Mouse (Mus musculus): ENCODE measurements around the gene Filip1l. TPM values are rescaled to one million over a fixed set of nuclear protein-coding genes. Genes with fewer than 3 reads are reported as not detected.

Filip1l gene
- polyA plus RNA-seq, 1 experiment from 2014 or later = 13.0 TPM

DNA sequence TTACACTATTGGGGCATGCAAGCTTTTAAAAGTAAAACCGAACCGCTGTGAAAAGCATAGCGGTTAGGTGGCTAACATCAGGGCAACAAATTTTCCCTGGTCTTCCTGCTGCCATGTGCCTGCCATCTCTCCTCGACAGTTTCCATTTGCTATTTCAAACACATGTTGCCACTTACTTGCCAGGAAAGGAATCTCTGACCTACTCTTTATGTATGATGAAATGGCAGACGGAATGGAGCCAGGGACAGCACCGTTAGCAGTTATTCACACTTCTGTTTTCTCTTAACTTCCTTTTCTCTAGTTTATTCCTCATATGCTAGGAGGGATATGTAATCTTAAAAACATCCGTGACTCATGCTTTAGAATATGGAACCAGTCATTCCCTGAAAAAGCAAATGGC lies 183.6 kb downstream of the Filip1l start:
- no peak overlapping the region for H3K4me2 ChIP-seq (ENCODE audit: low read depth)
- DNase-seq (ENCODE audit: low spot score) (no peak), ATAC-seq (ENCODE audit: insufficient read depth, low FRiP score, low TSS enrichment) (no peak)
- H3K27me3 ChIP-seq (ENCODE audit: control insufficient read depth, insufficient read depth, low read length) = no peaks in the 10 kb centered on the region
- no peaks in the 10 kb centered on the region for H3K9me3 ChIP-seq (ENCODE audit: control insufficient read depth, low read length)
- no peak overlapping the region for H3K27ac ChIP-seq (ENCODE audit: low read depth, low read length)
- H3K9ac ChIP-seq (ENCODE audit: low read length) = no peak overlapping the region
- no peaks in the 10 kb centered on the region for H3K4me1 ChIP-seq (ENCODE audit: control insufficient read depth, insufficient read depth, low read length)
- no peaks in the 10 kb centered on the region for H3K36me3 ChIP-seq (ENCODE audit: control insufficient read depth, insufficient read depth, low read length)
- no peak overlapping the region for H3K4me3 ChIP-seq (ENCODE audit: low read depth, low read length)
- 84% methylated on average over 7 of the region's 7 CpGs for WGBS

DNA sequence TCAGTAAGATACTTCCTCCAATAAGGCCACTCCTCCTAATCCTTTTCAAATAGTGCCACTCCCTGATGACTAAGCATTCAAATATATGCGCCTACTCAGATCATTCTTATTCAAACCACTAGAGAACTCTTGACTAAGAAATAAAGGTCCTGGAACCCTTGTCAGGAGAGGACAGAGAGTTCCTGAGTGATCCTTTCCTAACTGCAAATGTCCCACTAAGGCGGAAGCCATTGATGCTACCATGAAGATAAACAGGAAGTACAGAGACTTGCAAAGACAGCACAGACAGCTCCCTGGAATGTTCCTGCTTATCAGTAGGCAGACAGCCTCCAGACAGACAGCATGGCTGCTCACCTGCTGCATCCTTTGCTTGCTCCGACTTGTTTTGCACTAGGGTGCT lies 190.3 kb downstream of the Filip1l start:
- 94% methylated on average over 3 of the region's 3 CpGs for WGBS

DNA sequence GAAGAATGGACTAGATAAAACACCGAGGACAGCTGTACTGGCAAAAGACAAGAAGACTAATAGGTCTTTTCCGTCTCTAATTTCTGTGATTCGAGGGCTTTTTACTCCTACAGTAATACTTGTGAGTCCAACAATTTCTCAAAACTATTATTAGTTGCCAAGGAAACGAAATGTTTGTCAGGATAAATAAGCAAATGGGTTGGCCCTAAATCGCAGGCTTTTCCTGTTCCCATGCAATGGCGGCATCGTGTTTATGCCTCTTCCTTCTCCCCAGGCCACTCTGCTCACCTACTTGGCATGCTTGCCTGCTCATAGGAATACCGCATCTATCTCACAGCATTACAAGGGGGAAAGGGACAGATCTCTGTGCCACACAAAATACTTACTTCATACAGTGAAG lies 191.5 kb downstream of the Filip1l start:
- H3K27me3 ChIP-seq (ENCODE audit: control insufficient read depth, insufficient read depth, low read length) = no peaks in the 10 kb centered on the region
- H3K4me3 ChIP-seq (ENCODE audit: low read depth, low read length) = no peak overlapping the region
- DNase-seq (ENCODE audit: low spot score) (no peak), ATAC-seq (ENCODE audit: insufficient read depth, low FRiP score, low TSS enrichment) (no peak)
- no peak overlapping the region for H3K9ac ChIP-seq (ENCODE audit: low read length)
- no peaks in the 10 kb centered on the region for H3K36me3 ChIP-seq (ENCODE audit: control insufficient read depth, insufficient read depth, low read length)
- no peak overlapping the region for H3K4me2 ChIP-seq (ENCODE audit: low read depth)
- no peaks in the 10 kb centered on the region for H3K9me3 ChIP-seq (ENCODE audit: control insufficient read depth, low read length)
- no peak overlapping the region for H3K27ac ChIP-seq (ENCODE audit: low read depth, low read length)
- WGBS = 85% methylated on average over 8 of the region's 8 CpGs
- H3K4me1 ChIP-seq (ENCODE audit: control insufficient read depth, insufficient read depth, low read length) = no peaks in the 10 kb centered on the region

More for the DNA sequence above, 190.3 kb downstream of the Filip1l start:
- Histone ChIP-seq H3K27ac (ENCODE audit: low read depth, low read length) (no peak overlapping the region), H3K4me2 (ENCODE audit: low read depth) (no peak overlapping the region), H3K4me1 (ENCODE audit: control insufficient read depth, insufficient read depth, low read length) (no peaks in the 10 kb centered on the region), H3K9me3 (ENCODE audit: control insufficient read depth, low read length) (no peaks in the 10 kb centered on the region), H3K27me3 (ENCODE audit: control insufficient read depth, insufficient read depth, low read length) (no peaks in the 10 kb centered on the region), H3K36me3 (ENCODE audit: control insufficient read depth, insufficient read depth, low read length) (no peaks in the 10 kb centered on the region), H3K9ac (ENCODE audit: low read length) (no peak overlapping the region), H3K4me3 (ENCODE audit: low read depth, low read length) (no peak overlapping the region)
- DNase-seq (ENCODE audit: low spot score) (no peak), ATAC-seq (ENCODE audit: insufficient read depth, low FRiP score, low TSS enrichment) (no peak)

DNA sequence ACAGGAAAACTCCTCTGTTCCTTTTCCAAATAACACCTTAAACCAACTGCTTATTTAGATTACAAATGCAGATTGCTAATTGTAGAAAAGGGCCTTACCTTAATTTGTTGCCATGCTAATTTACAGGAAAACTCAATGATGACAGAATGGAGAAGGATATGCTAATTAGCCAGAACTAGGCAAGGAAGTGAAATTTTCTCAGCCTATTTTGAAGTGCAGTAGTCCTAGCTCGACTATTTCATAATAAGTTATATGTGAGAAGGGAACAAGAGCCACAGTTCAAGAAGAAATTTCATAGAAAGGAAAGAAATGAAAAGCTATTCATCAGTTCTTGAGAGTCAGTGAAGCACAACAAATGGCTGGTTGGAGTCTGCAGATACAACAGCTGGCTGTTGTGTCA lies 193.5 kb downstream of the Filip1l start:
- H3K4me1 ChIP-seq (ENCODE audit: control insufficient read depth, insufficient read depth, low read length) = no peaks in the 10 kb centered on the region
- no peak for DNase-seq (ENCODE audit: low spot score)
- no peaks in the 10 kb centered on the region for H3K36me3 ChIP-seq (ENCODE audit: control insufficient read depth, insufficient read depth, low read length)
- no peak overlapping the region for H3K4me3 ChIP-seq (ENCODE audit: low read depth, low read length)
- no peak overlapping the region for H3K4me2 ChIP-seq (ENCODE audit: low read depth)
- H3K9me3 ChIP-seq (ENCODE audit: control insufficient read depth, low read length) = no peaks in the 10 kb centered on the region
- no peaks in the 10 kb centered on the region for H3K27me3 ChIP-seq (ENCODE audit: control insufficient read depth, insufficient read depth, low read length)
- H3K9ac ChIP-seq (ENCODE audit: low read length) = no peak overlapping the region
- 67% methylated on average over 1 of the region's 1 CpGs for WGBS
- H3K27ac ChIP-seq (ENCODE audit: low read depth, low read length) = no peak overlapping the region
- no peak for ATAC-seq (ENCODE audit: insufficient read depth, low FRiP score, low TSS enrichment)

DNA sequence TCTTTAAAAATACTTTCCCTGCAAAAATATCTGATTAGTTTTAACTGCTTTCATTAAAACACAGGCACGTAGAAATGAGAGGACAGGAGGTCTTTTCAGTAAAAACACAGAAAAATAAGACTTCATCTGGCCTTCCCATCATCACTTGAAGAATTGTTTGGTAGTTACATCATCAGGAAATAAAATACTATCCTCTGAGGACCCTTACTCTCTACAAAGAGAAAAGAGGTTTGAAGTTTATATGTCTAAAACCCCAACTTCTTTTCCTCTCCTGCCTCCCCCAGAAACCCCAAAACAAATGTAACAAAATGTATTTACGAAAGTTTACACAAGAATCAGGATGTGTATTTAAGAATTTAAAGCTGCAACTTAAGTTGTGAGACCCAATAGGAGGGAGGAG lies 195.7 kb downstream of the Filip1l start:
- H3K9me3 ChIP-seq (ENCODE audit: control insufficient read depth, low read length) = no peaks in the 10 kb centered on the region
- DNase-seq (ENCODE audit: low spot score) = no peak
- peak; percentile 10; the same call in 1 of the 2 replicates for ATAC-seq (ENCODE audit: insufficient read depth, low FRiP score, low TSS enrichment)
- H3K36me3 ChIP-seq (ENCODE audit: control insufficient read depth, insufficient read depth, low read length) = no peaks in the 10 kb centered on the region
- no peak overlapping the region for H3K27ac ChIP-seq (ENCODE audit: low read depth, low read length)
- 60% methylated on average over 2 of the region's 2 CpGs for WGBS
- peak overlapping the region; percentile 68 for H3K4me2 ChIP-seq (ENCODE audit: low read depth)
- no peaks in the 10 kb centered on the region for H3K27me3 ChIP-seq (ENCODE audit: control insufficient read depth, insufficient read depth, low read length)
- peak overlapping the region; percentile 91; the same call in 1 of the 2 replicates for H3K9ac ChIP-seq (ENCODE audit: low read length)
- H3K4me3 ChIP-seq (ENCODE audit: low read depth, low read length) = peak overlapping the region; percentile 73
- no peaks in the 10 kb centered on the region for H3K4me1 ChIP-seq (ENCODE audit: control insufficient read depth, insufficient read depth, low read length)

DNA sequence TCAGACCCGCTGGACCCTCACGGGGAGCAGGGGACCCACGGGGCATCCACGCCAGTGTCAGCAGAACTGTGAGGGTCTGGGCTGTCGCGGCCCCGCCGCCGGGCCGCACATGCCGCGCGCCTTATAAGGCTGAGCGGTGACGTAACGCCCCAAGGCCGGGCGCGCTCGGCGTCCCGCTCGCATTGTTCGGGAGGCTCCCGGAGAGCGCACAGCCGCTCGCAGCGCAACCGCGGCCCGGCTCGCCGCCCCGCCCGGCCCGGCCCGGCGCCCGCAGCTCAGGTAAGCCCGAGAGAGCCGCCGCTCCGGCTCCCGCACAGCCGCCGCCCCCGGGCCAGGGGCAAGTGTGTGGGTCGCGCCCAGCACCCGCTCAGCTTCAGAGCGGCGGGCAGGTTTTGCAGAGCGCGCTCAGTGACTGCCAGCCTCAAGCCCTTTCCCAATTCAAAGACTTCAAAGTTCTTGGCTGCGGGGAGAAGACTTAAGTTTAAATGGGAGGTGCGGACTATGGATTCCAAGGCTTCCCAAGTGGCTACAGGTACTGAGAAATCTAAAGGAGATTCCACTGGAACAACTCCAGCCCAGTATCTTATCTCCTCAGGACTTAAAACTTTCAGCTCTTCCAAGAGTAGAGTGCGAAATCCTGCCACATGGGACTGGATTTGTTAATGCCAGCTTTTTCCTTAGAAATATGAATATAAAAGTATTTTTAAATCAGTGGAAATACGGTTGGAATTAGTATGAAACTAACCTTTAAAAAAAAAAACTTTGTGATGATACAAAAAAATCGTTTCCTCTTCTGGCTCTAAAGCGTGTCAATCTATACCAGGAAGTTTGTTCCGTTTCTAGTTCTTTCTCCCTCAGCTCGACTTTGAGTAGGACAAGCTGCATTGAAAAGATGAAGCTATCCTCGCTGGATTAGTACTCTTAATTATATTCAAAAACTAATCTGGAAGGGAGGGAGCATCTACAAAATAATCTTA lies 196.5 kb downstream of the Filip1l start:
- DNase-seq (ENCODE audit: low spot score) (peak; percentile 83), ATAC-seq (ENCODE audit: insufficient read depth, low FRiP score, low TSS enrichment) (peak; percentile 97)
- 2% methylated on average over 64 of the region's 64 CpGs for WGBS
- H3K36me3 ChIP-seq (ENCODE audit: control insufficient read depth, insufficient read depth, low read length) = no peaks in the 10 kb centered on the region
- H3K4me3 ChIP-seq (ENCODE audit: low read depth, low read length) = peak overlapping the region; percentile 73
- H3K27ac ChIP-seq (ENCODE audit: low read depth, low read length) = no peak overlapping the region
- H3K27me3 ChIP-seq (ENCODE audit: control insufficient read depth, insufficient read depth, low read length) = no peaks in the 10 kb centered on the region
- H3K4me2 ChIP-seq (ENCODE audit: low read depth) = peak overlapping the region; percentile 68
- H3K4me1 ChIP-seq (ENCODE audit: control insufficient read depth, insufficient read depth, low read length) = no peaks in the 10 kb centered on the region
- H3K9ac ChIP-seq (ENCODE audit: low read length) = peak overlapping the region; percentile 91
- no peaks in the 10 kb centered on the region for H3K9me3 ChIP-seq (ENCODE audit: control insufficient read depth, low read length)

DNA sequence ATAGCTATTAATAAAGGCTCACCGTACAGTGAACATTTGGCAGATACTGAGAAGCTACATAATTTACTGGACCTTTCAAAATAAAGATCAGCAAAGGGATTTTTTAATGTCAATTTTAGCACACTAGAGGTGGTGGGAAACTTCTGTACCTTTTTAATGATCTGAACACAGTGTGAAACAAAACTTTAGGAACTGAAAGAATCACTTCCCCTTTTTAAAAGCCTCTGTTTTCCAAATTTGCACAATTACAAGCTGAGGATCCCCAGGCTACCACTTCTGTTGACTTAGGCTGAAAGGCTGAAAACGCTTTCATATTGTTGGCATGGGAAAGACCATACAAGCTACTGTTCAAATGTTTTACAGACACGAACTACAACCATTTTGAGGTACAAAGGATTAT lies 197.2 kb downstream of the Filip1l start:
- 43% methylated on average over 3 of the region's 3 CpGs for WGBS
- no peak for DNase-seq (ENCODE audit: low spot score)
- ATAC-seq (ENCODE audit: insufficient read depth, low FRiP score, low TSS enrichment) = no peak
- Histone ChIP-seq H3K9me3 (ENCODE audit: control insufficient read depth, low read length) (no peaks in the 10 kb centered on the region), H3K4me2 (ENCODE audit: low read depth) (peak overlapping the region; percentile 68), H3K27ac (ENCODE audit: low read depth, low read length) (no peak overlapping the region), H3K9ac (ENCODE audit: low read length) (no peak overlapping the region), H3K4me3 (ENCODE audit: low read depth, low read length) (peak overlapping the region; percentile 22; the same call in 1 of the 2 replicates), H3K36me3 (ENCODE audit: control insufficient read depth, insufficient read depth, low read length) (no peaks in the 10 kb centered on the region), H3K27me3 (ENCODE audit: control insufficient read depth, insufficient read depth, low read length) (no peaks in the 10 kb centered on the region), H3K4me1 (ENCODE audit: control insufficient read depth, insufficient read depth, low read length) (no peaks in the 10 kb centered on the region)

DNA sequence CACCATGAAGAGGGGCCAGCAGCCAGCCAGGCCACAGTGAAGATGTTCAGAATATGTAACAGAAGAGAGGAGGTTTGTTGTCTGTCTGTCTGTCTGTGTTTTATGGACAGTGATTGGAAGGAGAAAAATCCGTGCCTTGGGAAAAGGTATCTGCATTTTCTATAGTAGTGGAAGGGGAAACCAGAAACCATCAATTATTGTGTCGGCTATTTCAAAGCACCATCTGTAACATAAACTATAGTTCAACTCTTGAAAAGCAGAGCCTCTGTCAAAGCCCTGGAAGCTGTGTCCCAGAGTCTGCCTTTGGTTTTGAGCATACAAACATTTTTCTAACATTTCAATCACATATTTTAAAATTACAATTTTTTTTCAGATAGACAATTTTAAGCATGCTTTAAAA lies 197.9 kb downstream of the Filip1l start:
- Histone ChIP-seq H3K27ac (ENCODE audit: low read depth, low read length) (no peak overlapping the region), H3K27me3 (ENCODE audit: control insufficient read depth, insufficient read depth, low read length) (no peaks in the 10 kb centered on the region), H3K4me3 (ENCODE audit: low read depth, low read length) (no peak overlapping the region), H3K9ac (ENCODE audit: low read length) (no peak overlapping the region), H3K4me2 (ENCODE audit: low read depth) (peak overlapping the region; percentile 19; the same call in 1 of the 2 replicates), H3K9me3 (ENCODE audit: control insufficient read depth, low read length) (no peaks in the 10 kb centered on the region), H3K36me3 (ENCODE audit: control insufficient read depth, insufficient read depth, low read length) (no peaks in the 10 kb centered on the region), H3K4me1 (ENCODE audit: control insufficient read depth, insufficient read depth, low read length) (no peaks in the 10 kb centered on the region)
- DNase-seq (ENCODE audit: low spot score) (peak; percentile 15), ATAC-seq (ENCODE audit: insufficient read depth, low FRiP score, low TSS enrichment) (no peak)
- WGBS = 2% methylated on average over 2 of the region's 2 CpGs

DNA sequence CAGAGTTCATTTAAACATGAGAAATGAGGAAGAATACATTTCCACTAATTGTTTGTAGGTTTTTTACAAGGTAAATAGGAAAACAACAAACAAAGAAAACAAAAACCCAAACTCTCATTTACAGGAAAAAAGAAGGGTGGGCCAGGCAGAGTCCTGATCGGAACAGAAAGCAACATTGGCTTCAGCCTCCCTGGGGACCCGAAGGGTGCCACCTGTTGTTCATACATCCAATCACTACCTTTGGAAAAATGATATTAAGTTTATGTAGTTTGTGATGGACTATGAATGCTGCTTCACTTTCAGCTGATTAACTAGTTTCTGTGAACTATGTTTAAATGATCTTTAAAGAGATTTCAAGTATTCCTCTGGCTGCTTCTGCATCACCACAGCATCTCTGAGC lies 198.7 kb downstream of the Filip1l start:
- H3K27me3 ChIP-seq (ENCODE audit: control insufficient read depth, insufficient read depth, low read length) = no peaks in the 10 kb centered on the region
- no peak overlapping the region for H3K27ac ChIP-seq (ENCODE audit: low read depth, low read length)
- WGBS = 86% methylated on average over 2 of the region's 2 CpGs
- H3K4me2 ChIP-seq (ENCODE audit: low read depth) = no peak overlapping the region
- no peaks in the 10 kb centered on the region for H3K4me1 ChIP-seq (ENCODE audit: control insufficient read depth, insufficient read depth, low read length)
- ATAC-seq (ENCODE audit: insufficient read depth, low FRiP score, low TSS enrichment) = no peak
- no peaks in the 10 kb centered on the region for H3K9me3 ChIP-seq (ENCODE audit: control insufficient read depth, low read length)
- no peaks in the 10 kb centered on the region for H3K36me3 ChIP-seq (ENCODE audit: control insufficient read depth, insufficient read depth, low read length)
- DNase-seq (ENCODE audit: low spot score) = no peak
- H3K9ac ChIP-seq (ENCODE audit: low read length) = no peak overlapping the region
- no peak overlapping the region for H3K4me3 ChIP-seq (ENCODE audit: low read depth, low read length)

Measured in neural tube, embryonic 11.5 days (tissue).